Mouse (Mus musculus): ENCODE data around the gene Lrrk1. TPM values are rescaled to one million over a fixed set of nuclear protein-coding genes. Genes with fewer than 3 reads are reported as not detected.

Gene Lrrk1
- polyA plus RNA-seq, 1 experiment from 2014 or later = 19.5 TPM

DNA sequence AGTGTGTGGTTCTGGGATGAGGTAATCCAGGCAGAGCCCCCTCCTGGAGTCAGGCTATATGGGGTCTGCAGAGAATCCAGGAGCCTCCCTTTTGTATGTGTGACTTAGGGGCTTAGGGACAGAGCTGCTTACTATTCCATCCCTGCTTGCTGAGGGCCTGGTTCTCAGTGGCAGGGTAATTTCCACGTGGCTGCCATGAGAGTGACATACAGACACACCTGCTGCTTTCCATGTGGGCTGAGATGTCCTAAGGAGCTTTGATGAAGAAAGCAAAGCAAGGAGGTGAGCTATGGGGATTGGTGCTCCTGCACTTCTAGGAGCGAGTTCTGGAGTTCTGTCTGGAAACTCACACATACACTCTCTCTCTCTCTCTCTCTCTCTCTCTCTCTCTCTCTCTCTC lies 139.1 kb downstream of the Lrrk1 start:
- no peak overlapping the region for H3K27ac ChIP-seq (ENCODE audit: low read length)
- no peak overlapping the region for H3K4me2 ChIP-seq (ENCODE audit: low read depth, low read length)
- no peaks in the 10 kb centered on the region for H3K27me3 ChIP-seq (ENCODE audit: control insufficient read depth, insufficient read depth, low read length)
- no peaks in the 10 kb centered on the region for H3K9me3 ChIP-seq (replicated peaks; ENCODE audit: control insufficient read depth, low read length)
- no peak for ATAC-seq (ENCODE audit: insufficient read depth, low FRiP score)
- no peaks in the 10 kb centered on the region for H3K4me1 ChIP-seq (ENCODE audit: control insufficient read depth, insufficient read depth, low read length)
- H3K4me3 ChIP-seq (replicated peaks; ENCODE audit: low read length) = no peak overlapping the region
- H3K9ac ChIP-seq (ENCODE audit: low read length) = no peak overlapping the region
- WGBS = 59% methylated on average over 2 of the region's 2 CpGs
- no peaks in the 10 kb centered on the region for H3K36me3 ChIP-seq (ENCODE audit: control insufficient read depth, insufficient read depth, low read length)

DNA sequence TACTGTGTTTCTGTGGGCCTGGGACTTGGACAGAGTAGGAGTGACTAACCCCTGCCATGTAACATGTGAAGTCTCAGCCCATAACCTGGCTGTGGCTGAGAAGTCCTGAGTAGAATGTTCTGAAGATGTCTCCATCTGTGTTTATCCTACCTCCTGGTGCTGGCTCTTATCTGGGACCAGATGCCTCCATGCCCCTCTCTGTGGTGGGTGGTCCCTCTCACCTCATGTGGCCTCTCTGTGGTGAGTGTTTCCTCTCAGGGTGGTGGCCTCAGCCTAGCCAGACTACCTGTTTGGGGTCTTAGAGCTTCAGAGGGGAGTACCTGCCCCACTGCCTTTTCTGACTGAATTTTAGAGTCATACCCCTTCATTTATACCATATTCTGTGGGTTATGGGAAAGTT lies 139.9 kb downstream of the Lrrk1 start:
- Histone ChIP-seq H3K9me3 (replicated peaks; ENCODE audit: control insufficient read depth, low read length) (no peaks in the 10 kb centered on the region), H3K9ac (ENCODE audit: low read length) (no peak overlapping the region), H3K4me3 (replicated peaks; ENCODE audit: low read length) (no peak overlapping the region), H3K36me3 (ENCODE audit: control insufficient read depth, insufficient read depth, low read length) (no peaks in the 10 kb centered on the region), H3K27me3 (ENCODE audit: control insufficient read depth, insufficient read depth, low read length) (no peaks in the 10 kb centered on the region), H3K27ac (ENCODE audit: low read length) (no peak overlapping the region), H3K4me2 (ENCODE audit: low read depth, low read length) (no peak overlapping the region), H3K4me1 (ENCODE audit: control insufficient read depth, insufficient read depth, low read length) (no peaks in the 10 kb centered on the region)
- no peak for ATAC-seq (ENCODE audit: insufficient read depth, low FRiP score)

DNA sequence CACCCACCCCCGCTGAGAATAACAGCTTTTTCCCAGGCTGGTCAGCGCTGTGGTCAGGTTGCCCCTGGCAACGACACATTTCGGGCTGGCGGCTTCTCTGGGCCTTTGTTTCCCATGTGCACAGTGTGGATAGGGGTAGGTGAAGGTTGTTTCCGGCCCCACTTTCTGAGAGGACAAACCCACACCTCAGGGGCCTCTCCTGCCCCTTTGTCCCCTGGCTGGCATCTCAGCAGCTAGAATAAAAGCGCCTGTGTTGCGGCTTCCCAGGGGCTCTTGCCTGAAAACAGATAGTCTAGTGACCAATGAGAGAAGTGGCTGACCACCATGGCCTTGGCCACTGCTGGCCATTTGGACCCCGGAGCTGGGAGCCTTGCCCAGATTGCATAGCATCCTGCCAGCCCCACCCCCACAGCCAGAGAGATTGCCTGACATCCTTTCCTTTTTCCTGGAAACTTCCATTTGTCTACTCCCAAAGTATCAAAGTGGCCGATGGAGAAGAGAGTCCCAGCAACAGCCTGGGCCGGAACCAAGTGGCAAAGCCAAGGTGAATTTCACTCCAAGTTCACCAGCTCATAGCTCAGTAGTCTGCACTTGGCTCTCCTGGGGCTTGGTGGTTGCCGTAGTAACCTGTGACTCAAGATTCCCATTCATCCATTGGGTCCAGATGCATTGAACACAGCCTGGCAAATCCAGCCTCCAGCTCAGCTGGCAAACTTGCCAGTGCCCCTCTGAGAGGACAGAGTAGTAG lies 140.7 kb downstream of the Lrrk1 start:
- no peak for ATAC-seq (ENCODE audit: insufficient read depth, low FRiP score)
- Histone ChIP-seq H3K27me3 (ENCODE audit: control insufficient read depth, insufficient read depth, low read length) (no peaks in the 10 kb centered on the region), H3K9me3 (replicated peaks; ENCODE audit: control insufficient read depth, low read length) (no peaks in the 10 kb centered on the region), H3K9ac (ENCODE audit: low read length) (no peak overlapping the region), H3K4me1 (ENCODE audit: control insufficient read depth, insufficient read depth, low read length) (no peaks in the 10 kb centered on the region), H3K4me2 (ENCODE audit: low read depth, low read length) (no peak overlapping the region), H3K36me3 (ENCODE audit: control insufficient read depth, insufficient read depth, low read length) (no peaks in the 10 kb centered on the region), H3K27ac (ENCODE audit: low read length) (no peak overlapping the region), H3K4me3 (replicated peaks; ENCODE audit: low read length) (no peak overlapping the region)
- 63% methylated on average over 12 of the region's 12 CpGs for WGBS

DNA sequence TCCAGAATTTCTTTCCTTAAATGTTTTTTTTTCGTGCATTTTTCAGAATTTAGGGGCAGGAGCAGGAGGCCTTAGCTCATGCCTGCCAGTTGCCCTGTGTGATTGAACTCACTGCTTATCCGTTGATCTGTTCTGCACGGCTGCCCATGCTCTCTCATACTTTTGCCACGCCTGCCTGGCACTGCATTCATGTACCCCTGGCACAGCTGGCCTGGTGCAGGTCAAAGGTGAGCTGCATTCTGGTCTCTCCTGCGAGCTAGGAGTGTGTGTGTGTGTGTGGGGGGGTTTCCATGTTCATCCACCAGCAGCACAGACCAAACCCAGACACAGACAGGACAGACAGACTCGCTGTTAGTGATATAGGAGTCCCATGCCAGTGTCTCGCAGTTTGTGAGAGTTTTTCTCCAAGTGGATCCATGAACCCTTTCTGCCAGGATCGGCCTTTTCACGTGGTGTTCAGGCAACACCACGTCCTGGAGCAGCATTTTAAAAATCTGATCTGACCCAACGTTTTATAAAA lies 141.4 kb downstream of the Lrrk1 start:
- Histone ChIP-seq H3K4me3 (replicated peaks; ENCODE audit: low read length) (no peak overlapping the region), H3K27me3 (ENCODE audit: control insufficient read depth, insufficient read depth, low read length) (no peaks in the 10 kb centered on the region), H3K4me1 (ENCODE audit: control insufficient read depth, insufficient read depth, low read length) (no peaks in the 10 kb centered on the region), H3K9me3 (replicated peaks; ENCODE audit: control insufficient read depth, low read length) (no peaks in the 10 kb centered on the region), H3K9ac (ENCODE audit: low read length) (no peak overlapping the region), H3K4me2 (ENCODE audit: low read depth, low read length) (no peak overlapping the region), H3K27ac (ENCODE audit: low read length) (no peak overlapping the region), H3K36me3 (ENCODE audit: control insufficient read depth, insufficient read depth, low read length) (no peaks in the 10 kb centered on the region)
- ATAC-seq (ENCODE audit: insufficient read depth, low FRiP score) = no peak
- WGBS = 69% methylated on average over 11 of the region's 11 CpGs

DNA sequence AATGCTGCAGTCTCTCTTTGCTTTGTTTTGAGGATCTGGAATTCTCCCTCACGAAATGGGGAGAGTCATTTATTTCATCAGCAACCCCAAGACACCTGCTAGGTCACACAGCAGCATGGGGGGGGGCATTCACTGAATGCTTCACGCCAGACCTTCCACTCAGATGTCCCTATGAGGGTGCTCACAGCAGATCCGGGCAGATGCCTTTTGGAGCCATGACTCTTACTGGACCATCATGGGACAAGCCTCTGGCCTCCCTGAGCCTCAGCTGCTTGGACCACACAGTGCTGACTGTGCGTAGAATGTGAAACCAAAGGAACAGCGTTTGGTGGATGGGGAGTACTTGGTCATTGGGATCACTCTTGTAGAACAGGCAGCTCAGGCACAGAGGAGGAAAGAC lies 142.5 kb downstream of the Lrrk1 start:
- no peak for ATAC-seq (ENCODE audit: insufficient read depth, low FRiP score)
- Histone ChIP-seq H3K27me3 (ENCODE audit: control insufficient read depth, insufficient read depth, low read length) (no peaks in the 10 kb centered on the region), H3K36me3 (ENCODE audit: control insufficient read depth, insufficient read depth, low read length) (no peaks in the 10 kb centered on the region), H3K4me3 (replicated peaks; ENCODE audit: low read length) (no peak overlapping the region), H3K9ac (ENCODE audit: low read length) (no peak overlapping the region), H3K27ac (ENCODE audit: low read length) (no peak overlapping the region), H3K4me1 (ENCODE audit: control insufficient read depth, insufficient read depth, low read length) (no peaks in the 10 kb centered on the region), H3K9me3 (replicated peaks; ENCODE audit: control insufficient read depth, low read length) (no peaks in the 10 kb centered on the region), H3K4me2 (ENCODE audit: low read depth, low read length) (no peak overlapping the region)
- WGBS = 92% methylated on average over 5 of the region's 5 CpGs

DNA sequence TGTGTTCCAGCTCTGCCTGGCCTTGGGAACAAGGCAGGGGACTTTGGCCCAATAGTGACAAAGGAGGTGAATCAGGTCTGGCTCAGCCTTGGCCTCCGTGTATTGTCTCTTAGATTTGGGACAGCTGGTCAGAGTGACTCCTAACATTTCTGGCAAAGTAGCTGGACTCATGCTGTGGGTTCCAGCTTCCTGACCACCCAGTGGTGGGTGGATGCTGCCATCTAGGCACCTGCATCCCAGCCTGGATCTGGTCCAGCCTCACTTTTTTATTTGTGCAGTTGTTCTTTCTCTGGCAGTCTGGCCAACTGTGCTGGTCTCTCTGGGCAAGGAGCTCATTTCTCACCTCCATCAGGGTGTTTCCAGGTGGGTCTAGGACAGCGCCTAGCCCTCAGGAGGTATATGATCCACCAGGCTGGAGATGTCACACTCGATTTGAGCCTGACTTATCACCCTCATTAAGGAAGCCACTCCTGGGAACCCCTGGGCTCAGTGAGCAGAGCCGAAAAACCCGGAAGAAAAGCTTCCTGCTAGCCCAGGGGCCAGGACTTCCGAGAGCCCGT lies 144.3 kb downstream of the Lrrk1 start:
- Histone ChIP-seq H3K27me3 (ENCODE audit: control insufficient read depth, insufficient read depth, low read length) (no peaks in the 10 kb centered on the region), H3K9ac (ENCODE audit: low read length) (no peak overlapping the region), H3K4me2 (ENCODE audit: low read depth, low read length) (no peak overlapping the region), H3K4me3 (replicated peaks; ENCODE audit: low read length) (no peak overlapping the region), H3K4me1 (ENCODE audit: control insufficient read depth, insufficient read depth, low read length) (no peaks in the 10 kb centered on the region), H3K9me3 (replicated peaks; ENCODE audit: control insufficient read depth, low read length) (no peaks in the 10 kb centered on the region), H3K27ac (ENCODE audit: low read length) (no peak overlapping the region), H3K36me3 (ENCODE audit: control insufficient read depth, insufficient read depth, low read length) (no peaks in the 10 kb centered on the region)
- ATAC-seq (ENCODE audit: insufficient read depth, low FRiP score) = no peak
- WGBS = 66% methylated on average over 7 of the region's 7 CpGs

DNA sequence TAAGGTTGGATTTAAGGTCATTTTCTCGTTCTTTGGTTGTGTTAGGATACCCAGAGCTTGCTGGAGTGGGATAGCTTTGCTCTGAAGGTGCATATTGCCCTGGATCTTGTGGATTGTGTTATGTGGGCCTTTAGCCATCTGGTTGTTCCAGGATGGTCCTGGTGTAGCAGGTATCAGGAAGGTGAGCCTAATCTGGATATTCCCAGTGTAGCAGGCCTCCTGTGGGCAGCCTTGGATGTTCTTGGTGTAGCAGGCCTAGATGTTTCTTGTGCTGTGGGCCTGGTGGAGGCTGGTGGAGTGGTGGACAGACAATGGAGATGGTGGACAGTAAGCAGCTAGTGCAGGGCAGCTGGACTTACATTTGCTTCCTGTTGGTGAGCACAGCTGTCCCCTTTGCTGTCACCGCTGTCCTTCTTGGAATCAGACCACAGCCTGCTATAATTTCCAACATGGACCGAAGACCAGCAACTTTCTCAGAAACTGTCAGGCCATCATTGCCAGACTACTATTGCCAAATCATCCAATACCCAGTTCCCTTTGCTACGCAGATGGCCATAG lies 146.2 kb downstream of the Lrrk1 start:
- H3K9me3 ChIP-seq (replicated peaks; ENCODE audit: control insufficient read depth, low read length) = no peaks in the 10 kb centered on the region
- H3K4me2 ChIP-seq (ENCODE audit: low read depth, low read length) = no peak overlapping the region
- H3K27ac ChIP-seq (ENCODE audit: low read length) = no peak overlapping the region
- ATAC-seq (ENCODE audit: insufficient read depth, low FRiP score) = no peak
- no peak overlapping the region for H3K4me3 ChIP-seq (replicated peaks; ENCODE audit: low read length)
- no peak overlapping the region for H3K9ac ChIP-seq (ENCODE audit: low read length)
- no peaks in the 10 kb centered on the region for H3K27me3 ChIP-seq (ENCODE audit: control insufficient read depth, insufficient read depth, low read length)
- H3K36me3 ChIP-seq (ENCODE audit: control insufficient read depth, insufficient read depth, low read length) = no peaks in the 10 kb centered on the region
- 87% methylated on average over 4 of the region's 4 CpGs for WGBS
- no peaks in the 10 kb centered on the region for H3K4me1 ChIP-seq (ENCODE audit: control insufficient read depth, insufficient read depth, low read length)

DNA sequence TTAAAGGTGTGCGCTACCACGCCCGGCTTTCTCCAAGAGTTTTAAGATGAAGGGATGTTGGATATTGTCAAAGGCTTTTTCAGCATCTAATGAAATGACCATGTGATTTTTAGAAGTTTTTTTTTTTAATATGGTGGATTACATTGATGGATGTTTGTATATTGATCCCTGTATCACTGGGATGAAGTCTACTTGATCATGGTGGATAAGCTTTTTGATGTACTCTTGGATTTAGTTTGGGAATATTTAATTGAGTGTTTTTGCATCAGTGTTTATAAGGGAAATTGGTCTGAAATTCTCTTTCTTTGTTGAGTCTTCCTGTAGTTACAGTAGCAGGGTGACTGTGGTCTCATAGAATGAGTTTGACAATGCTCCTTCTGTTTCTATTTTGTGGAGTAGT lies 150.0 kb downstream of the Lrrk1 start:
- no peak for ATAC-seq (ENCODE audit: insufficient read depth, low FRiP score)
- H3K4me3 ChIP-seq (replicated peaks; ENCODE audit: low read length) = no peak overlapping the region
- no peak overlapping the region for H3K4me2 ChIP-seq (ENCODE audit: low read depth, low read length)
- H3K36me3 ChIP-seq (ENCODE audit: control insufficient read depth, insufficient read depth, low read length) = no peaks in the 10 kb centered on the region
- H3K9ac ChIP-seq (ENCODE audit: low read length) = no peak overlapping the region
- H3K4me1 ChIP-seq (ENCODE audit: control insufficient read depth, insufficient read depth, low read length) = no peaks in the 10 kb centered on the region
- WGBS = 95% methylated on average over 3 of the region's 3 CpGs
- no peaks in the 10 kb centered on the region for H3K9me3 ChIP-seq (replicated peaks; ENCODE audit: control insufficient read depth, low read length)
- no peak overlapping the region for H3K27ac ChIP-seq (ENCODE audit: low read length)
- H3K27me3 ChIP-seq (ENCODE audit: control insufficient read depth, insufficient read depth, low read length) = no peaks in the 10 kb centered on the region

DNA sequence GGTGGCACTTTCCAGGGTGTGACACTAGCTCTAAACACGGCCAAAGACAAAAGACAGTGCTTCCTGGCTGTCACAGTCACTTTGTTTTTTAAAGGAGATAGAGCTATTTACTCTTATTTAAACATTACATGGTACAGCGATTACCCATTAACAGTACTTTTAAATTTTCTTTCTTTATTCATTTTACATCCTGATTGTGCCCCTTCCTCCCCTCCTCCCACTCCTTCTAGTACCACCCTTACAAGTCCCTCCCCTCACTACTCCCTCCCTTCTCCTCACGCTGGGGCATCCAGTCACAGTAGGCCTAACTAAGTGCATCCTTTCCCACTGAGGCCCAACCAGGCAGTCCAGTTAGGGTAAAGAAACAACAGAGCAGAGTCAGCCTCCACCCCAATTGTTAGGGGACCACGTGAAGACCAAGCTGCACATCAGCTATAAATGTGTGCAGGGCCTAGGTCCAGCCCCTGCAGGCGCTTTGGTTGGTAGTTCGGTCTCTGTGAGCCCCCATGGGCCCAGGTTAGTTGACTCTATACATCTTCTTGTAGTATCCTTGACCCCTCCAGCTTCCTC lies 154.1 kb downstream of the Lrrk1 start:
- Histone ChIP-seq H3K27me3 (ENCODE audit: control insufficient read depth, insufficient read depth, low read length) (no peaks in the 10 kb centered on the region), H3K9ac (ENCODE audit: low read length) (no peak overlapping the region), H3K27ac (ENCODE audit: low read length) (no peak overlapping the region), H3K4me1 (ENCODE audit: control insufficient read depth, insufficient read depth, low read length) (peaks cover 10% of the 10 kb centered on the region), H3K36me3 (ENCODE audit: control insufficient read depth, insufficient read depth, low read length) (no peaks in the 10 kb centered on the region), H3K9me3 (replicated peaks; ENCODE audit: control insufficient read depth, low read length) (no peaks in the 10 kb centered on the region), H3K4me2 (ENCODE audit: low read depth, low read length) (no peak overlapping the region), H3K4me3 (replicated peaks; ENCODE audit: low read length) (no peak overlapping the region)
- no peak for ATAC-seq (ENCODE audit: insufficient read depth, low FRiP score)
- WGBS = 68% methylated on average over 6 of the region's 6 CpGs
